Mouse (Mus musculus) liver, embryonic 14.5 days (tissue): ENCODE measurements around the gene Akap9. TPM values are rescaled to one million over a fixed set of nuclear protein-coding genes. Genes with fewer than 3 reads are reported as not detected.
"Not testable (repeated sequence)": the region's sequence is repeated elsewhere in the genome, so short reads cannot be mapped to it uniquely, and the experiment has no call there.

Experiments
- ATAC-seq: fragments of 200-750 bp; cut with Nextera tagmentation; 2 replicates; pipeline ENCODE4 v1.8.0; 2017; ENCODE audit warnings: moderate number of reproducible peaks, mild to moderate bottlenecking, moderate library complexity; ENCODE audit not compliant: insufficient read depth
- DNase-seq, 3 experiments: peaks; one replicate each; pipeline ENCODE4 v3.0.0-alpha.2; 2012 to 2013; ENCODE audit warnings: low read depth in 3 of 3, low spot score in 3 of 3
- H3K27ac ChIP-seq: fragments of 300-500 bp; sonication (generic); 2 replicates; pipeline ENCODE4 v1.5.1; 2014; ENCODE audit warnings: moderate library complexity, mild to moderate bottlenecking, control low read depth, inconsistent platforms
- H3K27me3 ChIP-seq: fragments of 300-500 bp; sonication (generic); 2 replicates; pipeline ENCODE4 v1.6.1; 2014; ENCODE audit warnings: mild to moderate bottlenecking, low read length, moderate library complexity; ENCODE audit not compliant: control insufficient read depth, insufficient read depth
- H3K36me3 ChIP-seq: fragments of 300-500 bp; sonication (generic); replicated peaks from 2 replicates; pipeline ENCODE4 v1.6.1; 2014; ENCODE audit warnings: low read depth; ENCODE audit not compliant: control insufficient read depth, insufficient read depth
- H3K4me1 ChIP-seq, 2 experiments: fragments of 200-500 bp in 1 of 2; fragments of 300-500 bp in 1 of 2; sonication (generic) in 1 of 2; replicated peaks; 2 replicates each; pipeline ENCODE4 v1.6.1; 2012 to 2014; ENCODE audit warnings: antibody characterized with exemption in 1 of 2, inconsistent platforms in 1 of 2, low read length in 1 of 2; ENCODE audit not compliant: control insufficient read depth in 2 of 2, insufficient read depth in 2 of 2
- H3K4me2 ChIP-seq: fragments of 300-500 bp; sonication (generic); 2 replicates; pipeline ENCODE4 v1.6.1; 2014; ENCODE audit warnings: low read depth, mild to moderate bottlenecking, control low read depth, moderate library complexity
- H3K4me3 ChIP-seq, 2 experiments: fragments of 200-500 bp in 1 of 2; fragments of 300-500 bp in 1 of 2; sonication (generic) in 1 of 2; 2 replicates each; pipeline ENCODE4 v1.5.1; 2012 to 2014; ENCODE audit warnings: low read depth in 2 of 2, low read length in 2 of 2, mild to moderate bottlenecking in 2 of 2, control low read depth in 1 of 2, inconsistent platforms in 1 of 2, moderate library complexity in 1 of 2; ENCODE audit not compliant: insufficient read depth in 1 of 2
- H3K9ac ChIP-seq: fragments of 300-500 bp; sonication (generic); replicated peaks from 2 replicates; pipeline ENCODE4 v1.6.1; 2014; ENCODE audit warnings: mild to moderate bottlenecking, control low read depth, moderate library complexity
- H3K9me3 ChIP-seq: fragments of 300-500 bp; sonication (generic); 2 replicates; pipeline ENCODE4 v1.6.1; 2016; ENCODE audit warnings: low read length, mixed read lengths; ENCODE audit not compliant: control insufficient read depth
- CTCF ChIP-seq: IDR thresholded peaks from 2 replicates; pipeline ENCODE4 v1.5.1; 2016; ENCODE audit warnings: antibody characterized with exemption, low read depth, control low read depth
- EP300 ChIP-seq: IDR thresholded peaks from 2 replicates; pipeline ENCODE4 v1.6.1; 2016; ENCODE audit warnings: antibody characterized with exemption, low read depth
- WGBS: fragments of 180-500 bp; shearing (Covaris S2); extraction: QIAGEN DNeasy Blood & Tissue Kit; methylation state at CpG from one replicate; pipeline ENCODE4 v1.1.7; 2014; ENCODE audit not compliant: insufficient replicate concordance; 5-methylcytosine and 5-hydroxymethylcytosine counted together
- polyA plus RNA-seq, 2 experiments: library from polyadenylated mRNA; depleted of rRNA in 1 of 2; stranded (reverse) in 1 of 2; unstranded in 1 of 2; fragments of >200 nt; fragmentation: Nextera tagmentation in 1 of 2; extraction: Ambion mirVana in 1 of 2; gene quantifications; 2 replicates each; pipeline versions ENCODE4 v1.2.1 to v1.2.3; 2012 to 2014

Gene Akap9
- polyA plus RNA-seq, 2 experiments = 6.2 to 17.8 TPM

GRCm38 (mm10) chr5:4023186-4023585 lies 95.3 kb downstream of the Akap9 start:
- DNase-seq = no peak
- H3K27me3 ChIP-seq = no peaks in the 10 kb centered on the region
- TF ChIP-seq EP300 = no peak
- TF ChIP-seq CTCF = no peak
- H3K4me1 ChIP-seq = no peaks in the 10 kb centered on the region
- H3K36me3 ChIP-seq = no peaks in the 10 kb centered on the region
- no peak overlapping the region for H3K9ac ChIP-seq
- H3K4me2 ChIP-seq = no peak overlapping the region
- no peak overlapping the region for H3K27ac ChIP-seq
- no peak for ATAC-seq
- no peak overlapping the region for H3K4me3 ChIP-seq
- 77% methylated on average over 13 of the region's 13 CpGs for WGBS
- no peaks in the 10 kb centered on the region for H3K9me3 ChIP-seq

- no peak overlapping the region for H3K9ac ChIP-seq
- H3K27ac ChIP-seq = no peak overlapping the region
- H3K4me1 ChIP-seq = no peaks in the 10 kb centered on the region
- no peaks in the 10 kb centered on the region for H3K27me3 ChIP-seq
- H3K4me3 ChIP-seq = no peak overlapping the region
- H3K4me2 ChIP-seq = no peak overlapping the region
- no peak for ATAC-seq
- H3K9me3 ChIP-seq = no peaks in the 10 kb centered on the region
- no peaks in the 10 kb centered on the region for H3K36me3 ChIP-seq
- TF ChIP-seq CTCF = no peak
- no peak for TF ChIP-seq EP300
- WGBS = 72% methylated on average over 16 of the region's 16 CpGs
- no peak for DNase-seq
Measured at GRCm38 (mm10) chr5:4023742-4024681, 96.2 kb downstream of the Akap9 start.

GRCm38 (mm10) chr5:4024727-4025126 lies 96.9 kb downstream of the Akap9 start:
- DNase-seq = no peak
- Histone ChIP-seq H3K27me3 (no peaks in the 10 kb centered on the region), H3K4me3 (no peak overlapping the region), H3K9ac (no peak overlapping the region), H3K4me2 (no peak overlapping the region), H3K27ac (no peak overlapping the region), H3K4me1 (no peaks in the 10 kb centered on the region), H3K9me3 (no peaks in the 10 kb centered on the region), H3K36me3 (no peaks in the 10 kb centered on the region)
- no peak for ATAC-seq
- TF ChIP-seq CTCF (no peak), EP300 (no peak)
- 55% methylated on average over 4 of the region's 4 CpGs for WGBS

GRCm38 (mm10) chr5:4026336-4026735 lies 98.5 kb downstream of the Akap9 start:
- not testable (repeated sequence) for ATAC-seq, H3K9ac ChIP-seq, H3K36me3 ChIP-seq, H3K27me3 ChIP-seq, H3K9me3 ChIP-seq, H3K4me3 ChIP-seq, H3K4me1 ChIP-seq, H3K27ac ChIP-seq, DNase-seq, H3K4me2 ChIP-seq
- 71% methylated on average over 1 of the region's 1 CpGs for WGBS

- Histone ChIP-seq H3K4me1 (no peaks in the 10 kb centered on the region), H3K9me3 (no peaks in the 10 kb centered on the region), H3K4me3 (no peak overlapping the region), H3K36me3 (no peaks in the 10 kb centered on the region), H3K4me2 (no peak overlapping the region), H3K27ac (no peak overlapping the region), H3K9ac (no peak overlapping the region), H3K27me3 (no peaks in the 10 kb centered on the region)
- no peak for ATAC-seq
- TF ChIP-seq EP300 = no peak
- no peak for TF ChIP-seq CTCF
- 84% methylated on average over 6 of the region's 6 CpGs for WGBS
- no peak for DNase-seq
Measured at GRCm38 (mm10) chr5:4028486-4029173, 100.8 kb downstream of the Akap9 start.
